Mouse (Mus musculus): Measurements from ENCODE around the gene Kcnq4.

DNA sequence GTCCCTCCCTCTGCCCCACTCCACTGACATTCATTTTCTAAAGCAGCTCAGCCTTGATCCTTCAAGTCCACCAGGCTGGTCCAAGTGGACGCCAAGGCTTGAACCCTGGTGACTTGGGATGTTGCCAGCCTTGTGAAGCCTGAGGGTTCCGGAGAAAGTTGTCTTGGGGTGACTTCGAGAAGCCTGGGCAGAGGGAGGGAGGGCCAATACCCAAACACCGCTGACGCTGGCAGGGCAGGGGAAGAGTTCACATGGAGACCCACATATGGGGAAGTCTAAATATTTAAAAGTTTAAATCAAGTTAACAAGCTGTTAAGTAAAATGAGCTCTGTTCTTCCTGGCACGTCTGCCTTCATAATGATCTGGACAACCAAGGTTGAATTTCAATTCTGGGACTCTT lies 15.7 kb downstream of the Kcnq4 start:
- TF ChIP-seq CTCF (IDR thresholded peaks at IDR 0.05; ENCODE audit: insufficient read depth, low read length): no peak
- TF ChIP-seq POLR2A (IDR thresholded peaks at IDR 0.05; ENCODE audit: borderline replicate concordance, extremely low read depth, low read depth, low read length): no peak
